7 mouse cellular contexts compared by ENCODE assay signal in the genomic region with DNA sequence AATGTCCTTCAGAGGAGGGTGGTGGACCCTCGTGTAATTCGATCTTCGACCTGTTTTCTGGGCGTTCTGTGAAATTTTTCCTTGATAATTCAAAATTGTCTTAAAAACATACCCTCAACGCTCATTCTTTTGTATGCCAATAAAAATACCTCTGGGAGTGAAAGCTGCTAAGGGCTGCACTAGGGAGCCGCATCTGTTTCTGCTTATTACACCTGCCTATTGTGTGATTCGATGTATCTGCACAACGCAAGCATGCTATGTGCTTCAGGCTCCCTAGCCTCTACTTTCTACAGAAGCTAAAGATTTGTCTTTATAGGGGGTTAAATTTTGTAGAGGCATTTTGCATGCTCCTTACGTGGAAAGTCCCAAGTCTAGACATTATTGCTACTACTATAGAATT.
DNase-seq lines count a peak whose midpoint lies in the region; ATAC-seq and TF ChIP-seq lines count a peak whose summit lies in the region.

No protein-coding gene starts in this region.

- TF ChIP-seq CTCF in forebrain, postnatal 0 days (IDR thresholded peaks at IDR 0.05; ENCODE audit: low read depth) = no peak

- H3K27ac ChIP-seq in lung, embryonic 15.5 days = no peak overlapping the region
- H3K27ac ChIP-seq in forebrain, postnatal 0 days (ENCODE audit: low read depth, low read length) = no peak overlapping the region
- H3K27ac ChIP-seq in midbrain, embryonic 10.5 days (replicated peaks) = no peak overlapping the region

- H3K36me3 ChIP-seq in lung, embryonic 15.5 days = no peaks in the 10 kb centered on the region
- H3K36me3 ChIP-seq in forebrain, postnatal 0 days (ENCODE audit: insufficient read depth) = no peaks in the 10 kb centered on the region
- H3K36me3 ChIP-seq in midbrain, embryonic 10.5 days = no peaks in the 10 kb centered on the region

- 28% methylated on average over 9 of the region's 9 CpGs for WGBS in lung, embryonic 15.5 days
- WGBS in forebrain, postnatal 0 days = 32% methylated on average over 9 of the region's 9 CpGs
- WGBS in midbrain, embryonic 10.5 days = 37% methylated on average over 9 of the region's 9 CpGs

- H3K4me1 ChIP-seq in lung, embryonic 15.5 days = peaks cover 7% of the 10 kb centered on the region
- no peaks in the 10 kb centered on the region for H3K4me1 ChIP-seq in forebrain, postnatal 0 days (ENCODE audit: insufficient read depth)
- peaks cover 9% of the 10 kb centered on the region for H3K4me1 ChIP-seq in midbrain, embryonic 10.5 days

- H3K4me2 ChIP-seq in lung, embryonic 15.5 days = peak overlapping the region; percentile 62; the same call in 1 of the 2 replicates
- 0 out of 2 replicates have a peak overlapping the region, but pooled peaks have one; percentile 42 for H3K4me2 ChIP-seq in forebrain, postnatal 0 days (ENCODE audit: low read depth)

- H3K4me3 ChIP-seq in lung, embryonic 15.5 days = no peak overlapping the region
- no peak overlapping the region for H3K4me3 ChIP-seq in forebrain, postnatal 0 days (ENCODE audit: low read depth, low read length)
- peak overlapping the region; percentile 44; the same call in 1 of the 2 replicates for H3K4me3 ChIP-seq in midbrain, embryonic 10.5 days

- H3K27me3 ChIP-seq in lung, embryonic 15.5 days = no peaks in the 10 kb centered on the region
- no peaks in the 10 kb centered on the region for H3K27me3 ChIP-seq in forebrain, postnatal 0 days (ENCODE audit: insufficient read depth, low read length)
- H3K27me3 ChIP-seq in midbrain, embryonic 10.5 days (ENCODE audit: low read depth, poor library complexity, severe bottlenecking) = peaks cover 31% of the 10 kb centered on the region

- no peak overlapping the region for H3K9ac ChIP-seq in lung, embryonic 15.5 days
- H3K9ac ChIP-seq in forebrain, postnatal 0 days = 0 out of 2 replicates have a peak overlapping the region, but pooled peaks have one; percentile 15

- no peaks in the 10 kb centered on the region for H3K9me3 ChIP-seq in lung, embryonic 15.5 days
- H3K9me3 ChIP-seq in forebrain, postnatal 0 days (ENCODE audit: low read length) = no peaks in the 10 kb centered on the region
- H3K9me3 ChIP-seq in midbrain, embryonic 10.5 days (replicated peaks) = no peaks in the 10 kb centered on the region

- no peak for ATAC-seq in lung, embryonic 15.5 days (ENCODE audit: borderline replicate concordance, extremely low read depth, low FRiP score, low TSS enrichment)
- ATAC-seq in forebrain, postnatal 0 days = peak; percentile 40; the same call in 1 of the 2 replicates

- DNase-seq in lung, postnatal 36 days = no peak
- DNase-seq in forebrain, postnatal 0 days = no peak
- no peak for DNase-seq in midbrain, embryonic 10.5 days (ENCODE audit: low spot score)
- DNase-seq in ovary, adult 18-20 months (ENCODE audit: low spot score) = no peak
- DNase-seq in gastrocnemius, postnatal 25 days = no peak
- DNase-seq in adrenal gland, adult 18-20 months (ENCODE audit: low spot score in 2 of 2) = no peak
